Mouse (Mus musculus) neural tube, embryonic 15.5 days (tissue): ENCODE results near the gene Smarca4. TPM values are rescaled to one million over a fixed set of nuclear protein-coding genes. Genes with fewer than 3 reads are reported as not detected.
"Not testable (repeated sequence)": the region's sequence is repeated elsewhere in the genome, so short reads cannot be mapped to it uniquely, and the experiment has no call there.

Experiments
- ATAC-seq: fragments of 200-750 bp; cut with Nextera tagmentation; 2 replicates; pipeline ENCODE4 v1.8.0; 2017; ENCODE audit warnings: mild to moderate bottlenecking, moderate TSS enrichment, moderate library complexity; ENCODE audit not compliant: low FRiP score
- H3K27ac ChIP-seq: fragments of 300-500 bp; sonication (generic); replicated peaks from 2 replicates; pipeline ENCODE4 v1.5.1; 2015; ENCODE audit warnings: mild to moderate bottlenecking, inconsistent platforms
- H3K27me3 ChIP-seq: fragments of 300-500 bp; sonication (generic); replicated peaks from 2 replicates; pipeline ENCODE4 v1.6.1; 2015; ENCODE audit warnings: inconsistent platforms
- H3K36me3 ChIP-seq: fragments of 300-500 bp; sonication (generic); 2 replicates; pipeline ENCODE4 v1.6.1; 2015; ENCODE audit warnings: inconsistent platforms
- H3K4me1 ChIP-seq: fragments of 300-500 bp; sonication (generic); 2 replicates; pipeline ENCODE4 v1.6.1; 2015; ENCODE audit warnings: inconsistent platforms
- H3K4me2 ChIP-seq: fragments of 300-500 bp; sonication (generic); 2 replicates; pipeline ENCODE4 v1.6.1; 2015; ENCODE audit warnings: inconsistent platforms, mild to moderate bottlenecking, moderate library complexity
- H3K4me3 ChIP-seq: fragments of 300-500 bp; sonication (generic); replicated peaks from 2 replicates; pipeline ENCODE4 v1.5.1; 2015; ENCODE audit warnings: mild to moderate bottlenecking, inconsistent platforms
- H3K9ac ChIP-seq: fragments of 300-500 bp; sonication (generic); replicated peaks from 2 replicates; pipeline ENCODE4 v1.6.1; 2015; ENCODE audit warnings: mild to moderate bottlenecking, inconsistent platforms
- H3K9me3 ChIP-seq: fragments of 300-500 bp; sonication (generic); replicated peaks from 2 replicates; pipeline ENCODE4 v1.6.1; 2016; ENCODE audit warnings: inconsistent platforms
- WGBS: fragments of 180-500 bp; shearing (Covaris S2); methylation state at CpG from one replicate; pipeline ENCODE4 v1.1.7; 2015; ENCODE audit warnings: mixed read lengths; 5-methylcytosine and 5-hydroxymethylcytosine counted together
- polyA plus RNA-seq: library from polyadenylated mRNA; unstranded; fragments of >200 nt; fragmentation: Nextera tagmentation; extraction: Ambion mirVana; gene quantifications from 2 replicates; pipeline ENCODE4 v1.2.1, GENCODE M21; 2015

Gene Smarca4
- polyA plus RNA-seq, 1 experiment from 2014 or later: 110 TPM

GRCm38 (mm10) chr9:21671753-21672152, 55.8 kb downstream of the Smarca4 start:
- Histone ChIP-seq H3K4me3 (no peak overlapping the region), H3K9me3 (no peaks in the 10 kb centered on the region), H3K4me2 (no peak overlapping the region), H3K27ac (no peak overlapping the region), H3K36me3 (peaks cover 100% of the 10 kb centered on the region), H3K9ac (no peak overlapping the region), H3K27me3 (no peaks in the 10 kb centered on the region), H3K4me1 (no peaks in the 10 kb centered on the region)
- 98% methylated on average over 5 of the region's 5 CpGs for WGBS
- no peak for ATAC-seq

- Histone ChIP-seq H3K4me3 (no peak overlapping the region), H3K4me1 (no peaks in the 10 kb centered on the region), H3K27me3 (no peaks in the 10 kb centered on the region), H3K27ac (no peak overlapping the region), H3K36me3 (peaks cover 91% of the 10 kb centered on the region), H3K9ac (no peak overlapping the region), H3K9me3 (no peaks in the 10 kb centered on the region), H3K4me2 (no peak overlapping the region)
- 96% methylated on average over 17 of the region's 17 CpGs for WGBS
- ATAC-seq: no peak
Observed at GRCm38 (mm10) chr9:21677706-21678105, 61.7 kb downstream of the Smarca4 start.

DNA sequence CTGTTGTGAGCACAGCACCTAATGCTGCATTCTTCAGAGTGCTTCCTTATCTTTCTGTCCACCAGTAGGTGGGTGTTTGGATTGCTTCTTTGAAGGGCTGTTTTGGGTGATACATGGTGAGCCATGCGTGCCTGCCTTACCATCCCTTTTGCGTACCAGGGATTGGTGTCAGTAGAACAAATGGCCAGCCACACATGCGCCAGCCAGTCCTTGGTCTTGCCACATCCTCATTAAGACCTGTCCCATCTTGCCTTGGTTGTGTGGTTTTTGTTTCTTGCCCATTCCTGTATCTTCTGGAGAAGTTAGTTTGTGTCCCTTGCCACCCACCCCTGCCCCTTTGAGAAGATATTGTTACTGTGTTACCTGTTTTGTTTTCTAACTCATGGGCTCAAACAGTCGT, 64.5 kb downstream of the Smarca4 start:
- ATAC-seq: no peak

DNA sequence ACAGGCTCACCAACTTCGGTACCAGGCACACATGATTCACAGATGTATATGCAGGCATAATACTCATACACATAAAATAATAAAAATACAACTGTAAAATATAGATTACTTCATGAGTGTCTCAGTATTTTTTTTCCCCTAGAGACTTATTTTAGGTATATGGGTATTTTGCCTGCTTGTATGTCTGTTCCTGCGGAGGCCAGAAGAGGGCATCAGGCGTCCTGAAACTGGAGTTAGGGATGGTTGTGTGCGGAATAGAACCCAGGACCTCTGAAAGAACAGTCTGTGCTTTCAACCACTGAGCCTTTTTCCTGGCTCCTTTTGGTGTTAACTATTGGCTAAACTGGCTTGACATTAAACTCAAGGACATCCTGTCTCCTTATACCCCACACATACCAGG, 66.9 kb downstream of the Smarca4 start:
- no peak overlapping the region for H3K4me3 ChIP-seq
- no peak for ATAC-seq

More for the DNA sequence above, 64.5 kb downstream of the Smarca4 start:
- Histone ChIP-seq H3K4me2 (no peak overlapping the region), H3K27ac (no peak overlapping the region), H3K4me3 (no peak overlapping the region), H3K9ac (no peak overlapping the region), H3K9me3 (no peaks in the 10 kb centered on the region), H3K4me1 (no peaks in the 10 kb centered on the region), H3K27me3 (no peaks in the 10 kb centered on the region), H3K36me3 (peaks cover 91% of the 10 kb centered on the region)
- 89% methylated on average over 4 of the region's 4 CpGs for WGBS

DNA sequence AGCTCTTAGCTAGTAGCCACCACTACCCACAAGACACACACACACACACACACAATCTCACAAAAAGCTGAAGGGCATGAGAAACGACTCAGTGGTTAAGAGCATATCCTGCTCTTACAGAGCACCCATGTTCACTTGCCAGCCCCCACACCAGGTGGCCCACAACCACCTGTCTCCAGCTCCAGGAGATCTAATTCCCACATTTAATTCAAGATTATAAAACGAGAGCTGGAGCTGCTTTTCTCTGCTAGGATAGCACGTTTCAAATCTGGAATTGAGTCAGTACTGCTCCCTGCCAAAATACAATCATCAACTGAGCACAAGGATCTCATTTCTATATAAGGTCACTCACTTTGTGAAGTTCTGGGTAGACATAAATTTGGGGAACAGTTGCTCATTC, 67.9 kb downstream of the Smarca4 start:
- no peaks in the 10 kb centered on the region for H3K9me3 ChIP-seq
- no peak overlapping the region for H3K27ac ChIP-seq
- H3K36me3 ChIP-seq: peaks cover 89% of the 10 kb centered on the region
- ATAC-seq: no peak
- H3K4me3 ChIP-seq: no peak overlapping the region
- no peak overlapping the region for H3K9ac ChIP-seq
- 91% methylated on average over 3 of the region's 3 CpGs for WGBS
- no peaks in the 10 kb centered on the region for H3K4me1 ChIP-seq
- no peak overlapping the region for H3K4me2 ChIP-seq
- H3K27me3 ChIP-seq: no peaks in the 10 kb centered on the region

More for the DNA sequence above, 66.9 kb downstream of the Smarca4 start:
- H3K4me2 ChIP-seq: no peak overlapping the region
- no peaks in the 10 kb centered on the region for H3K9me3 ChIP-seq
- WGBS: 88% methylated on average over 4 of the region's 4 CpGs
- H3K36me3 ChIP-seq: peaks cover 89% of the 10 kb centered on the region
- no peak overlapping the region for H3K27ac ChIP-seq
- no peaks in the 10 kb centered on the region for H3K27me3 ChIP-seq
- H3K9ac ChIP-seq: no peak overlapping the region
- no peaks in the 10 kb centered on the region for H3K4me1 ChIP-seq

GRCm38 (mm10) chr9:21688554-21688953, 72.6 kb downstream of the Smarca4 start:
- no peaks in the 10 kb centered on the region for H3K27me3 ChIP-seq
- H3K4me1 ChIP-seq: no peaks in the 10 kb centered on the region
- H3K9me3 ChIP-seq: no peaks in the 10 kb centered on the region
- H3K4me3 ChIP-seq: no peak overlapping the region
- H3K9ac ChIP-seq: no peak overlapping the region
- H3K4me2 ChIP-seq: no peak overlapping the region
- no peak for ATAC-seq
- no peak overlapping the region for H3K27ac ChIP-seq
- peaks cover 87% of the 10 kb centered on the region for H3K36me3 ChIP-seq
- WGBS: 86% methylated on average over 7 of the region's 7 CpGs

- H3K4me1 ChIP-seq: no peaks in the 10 kb centered on the region
- 95% methylated on average over 3 of the region's 3 CpGs for WGBS
- H3K4me3 ChIP-seq: no peak overlapping the region
- no peak for ATAC-seq
- no peaks in the 10 kb centered on the region for H3K27me3 ChIP-seq
- H3K27ac ChIP-seq: no peak overlapping the region
- no peak overlapping the region for H3K9ac ChIP-seq
- H3K36me3 ChIP-seq: peaks cover 85% of the 10 kb centered on the region
- no peak overlapping the region for H3K4me2 ChIP-seq
- H3K9me3 ChIP-seq: no peaks in the 10 kb centered on the region
Observed at GRCm38 (mm10) chr9:21690031-21690430, 74.1 kb downstream of the Smarca4 start.

GRCm38 (mm10) chr9:21691862-21692261, 75.9 kb downstream of the Smarca4 start:
- H3K9ac ChIP-seq: no peak overlapping the region
- no peak overlapping the region for H3K4me2 ChIP-seq
- no peaks in the 10 kb centered on the region for H3K9me3 ChIP-seq
- no peak overlapping the region for H3K4me3 ChIP-seq
- H3K27ac ChIP-seq: no peak overlapping the region
- no peaks in the 10 kb centered on the region for H3K4me1 ChIP-seq
- H3K27me3 ChIP-seq: no peaks in the 10 kb centered on the region
- no peak for ATAC-seq
- peaks cover 82% of the 10 kb centered on the region for H3K36me3 ChIP-seq
- WGBS: 53% methylated on average over 2 of the region's 2 CpGs

DNA sequence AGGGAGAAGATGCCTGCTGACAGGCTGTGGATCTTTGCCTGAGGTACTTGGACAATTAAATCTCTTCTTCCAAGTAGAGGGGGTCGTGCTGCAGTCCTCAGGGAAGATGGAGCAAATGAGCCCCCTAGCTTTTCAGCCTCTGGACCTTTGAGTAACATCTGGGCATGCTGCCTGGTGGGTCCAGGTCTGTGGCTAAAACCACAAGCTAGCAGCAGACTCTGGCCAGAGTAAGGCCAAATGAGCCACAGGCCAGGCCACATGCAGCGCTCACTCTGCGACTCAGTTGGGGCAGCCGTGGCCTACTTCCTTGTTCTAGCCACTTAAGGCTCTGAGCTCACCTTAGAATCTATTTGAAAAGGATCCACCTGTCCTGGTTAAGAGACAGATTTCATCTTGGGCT, 76.5 kb downstream of the Smarca4 start:
- H3K36me3 ChIP-seq: peaks cover 82% of the 10 kb centered on the region
- H3K27me3 ChIP-seq: no peaks in the 10 kb centered on the region
- H3K4me2 ChIP-seq: no peak overlapping the region
- H3K27ac ChIP-seq: no peak overlapping the region
- no peaks in the 10 kb centered on the region for H3K4me1 ChIP-seq
- H3K4me3 ChIP-seq: no peak overlapping the region
- H3K9me3 ChIP-seq: no peaks in the 10 kb centered on the region
- no peak overlapping the region for H3K9ac ChIP-seq
- WGBS: over 99% methylated on average over 4 of the region's 4 CpGs
- ATAC-seq: no peak

- Histone ChIP-seq H3K4me2 (no peak overlapping the region), H3K9me3 (no peaks in the 10 kb centered on the region), H3K4me1 (no peaks in the 10 kb centered on the region), H3K4me3 (no peak overlapping the region), H3K9ac (no peak overlapping the region), H3K36me3 (peaks cover 80% of the 10 kb centered on the region), H3K27ac (no peak overlapping the region), H3K27me3 (no peaks in the 10 kb centered on the region)
- no peak for ATAC-seq
Observed at GRCm38 (mm10) chr9:21694071-21694470, 78.1 kb downstream of the Smarca4 start.

GRCm38 (mm10) chr9:21695229-21695792, 79.3 kb downstream of the Smarca4 start:
- H3K4me3 ChIP-seq: no peak overlapping the region
- no peaks in the 10 kb centered on the region for H3K4me1 ChIP-seq
- H3K27me3 ChIP-seq: no peaks in the 10 kb centered on the region
- no peaks in the 10 kb centered on the region for H3K9me3 ChIP-seq
- peaks cover 82% of the 10 kb centered on the region for H3K36me3 ChIP-seq
- ATAC-seq: no peak
- no peak overlapping the region for H3K9ac ChIP-seq
- H3K27ac ChIP-seq: no peak overlapping the region
- no peak overlapping the region for H3K4me2 ChIP-seq
- WGBS: 91% methylated on average over 5 of the region's 5 CpGs

DNA sequence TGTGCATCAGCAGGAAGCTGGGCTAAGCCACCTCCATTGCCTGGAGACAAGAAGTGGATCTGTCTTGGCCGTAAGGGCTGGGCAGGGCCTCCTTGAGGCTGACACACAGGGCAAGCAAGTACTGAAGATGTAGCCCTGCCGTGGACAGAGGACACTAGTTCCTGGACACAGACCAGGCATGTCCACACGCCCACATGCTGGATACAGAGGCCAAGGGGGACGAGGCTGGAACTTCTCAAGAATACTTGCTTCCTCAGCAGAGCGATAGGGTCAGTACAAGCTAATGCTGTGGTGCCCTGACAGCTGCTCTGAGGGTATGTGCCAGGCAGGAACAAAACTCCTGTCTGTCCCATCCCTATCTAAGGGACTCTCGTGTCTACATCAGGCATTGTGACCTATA, 81.2 kb downstream of the Smarca4 start:
- WGBS: 87% methylated on average over 6 of the region's 6 CpGs
- Histone ChIP-seq H3K9me3 (no peaks in the 10 kb centered on the region), H3K27me3 (no peaks in the 10 kb centered on the region), H3K4me2 (no peak overlapping the region), H3K4me3 (no peak overlapping the region), H3K9ac (no peak overlapping the region), H3K36me3 (peaks cover 87% of the 10 kb centered on the region), H3K4me1 (no peaks in the 10 kb centered on the region), H3K27ac (no peak overlapping the region)
- ATAC-seq: no peak

- H3K9ac ChIP-seq, H3K4me2 ChIP-seq, H3K4me3 ChIP-seq, H3K27me3 ChIP-seq, H3K27ac ChIP-seq, ATAC-seq, H3K9me3 ChIP-seq, H3K4me1 ChIP-seq: not testable (repeated sequence)
- WGBS: 91% methylated on average over 6 of the region's 6 CpGs
- H3K36me3 ChIP-seq: peaks cover 90% of the 10 kb centered on the region
Observed at GRCm38 (mm10) chr9:21699280-21699679, 83.3 kb downstream of the Smarca4 start.
